Mouse (Mus musculus): ENCODE measurements at regions not wholly inside any gene's neighbourhood (a gene's known extent, or its start where the extent isn't known, plus 50 kb on each side); places are given as distances from the start of the nearest gene placed in this dataset.

GRCm38 (mm10) chr14:61758586-61758985, 151.3 kb downstream of the Kcnrg start:
- TF ChIP-seq POU5F1 (IDR thresholded peaks at IDR 0.05; ENCODE audit: borderline replicate concordance, low read length) (no peak), CTCF (conservative IDR thresholded peaks at IDR 0.05; ENCODE audit: low read length) (no peak), NANOG (IDR thresholded peaks at IDR 0.05; ENCODE audit: borderline replicate concordance, low read length) (no peak)
